Mouse (Mus musculus) left cerebral cortex, adult 2 months (tissue): ENCODE measurements at regions not wholly inside any gene's neighbourhood (a gene's known extent, or its start where the extent isn't known, plus 50 kb on each side); places are given as distances from the start of the nearest gene placed in this dataset.

ENCODE experiments used
- DNase-seq, 2 experiments: peaks; one replicate each; pipeline ENCODE4 v3.0.0; 2021 to 2022; ENCODE audit warnings: low spot score in 2 of 2, mixed read lengths in 1 of 2; ENCODE audit errors: extremely low spot score in 1 of 2
- H3K27ac ChIP-seq: fragments of 200-600 bp; 2 replicates; pipeline ENCODE4 v1.8.1; 2022
- H3K4me3 ChIP-seq: fragments of 200-600 bp; 2 replicates; pipeline ENCODE4 v1.8.1; 2022
- CTCF ChIP-seq: fragments of 200-600 bp; IDR thresholded peaks from 2 replicates; pipeline ENCODE4 v1.8.1; 2022; ENCODE audit warnings: antibody characterized with exemption, mild to moderate bottlenecking, moderate library complexity
- intact Hi-C: fragments of 180-260 bp; cut with DNase I; formaldehyde crosslinking; loops from one replicate; pipeline ENCODE4 v1.15.1; 2025

DNA sequence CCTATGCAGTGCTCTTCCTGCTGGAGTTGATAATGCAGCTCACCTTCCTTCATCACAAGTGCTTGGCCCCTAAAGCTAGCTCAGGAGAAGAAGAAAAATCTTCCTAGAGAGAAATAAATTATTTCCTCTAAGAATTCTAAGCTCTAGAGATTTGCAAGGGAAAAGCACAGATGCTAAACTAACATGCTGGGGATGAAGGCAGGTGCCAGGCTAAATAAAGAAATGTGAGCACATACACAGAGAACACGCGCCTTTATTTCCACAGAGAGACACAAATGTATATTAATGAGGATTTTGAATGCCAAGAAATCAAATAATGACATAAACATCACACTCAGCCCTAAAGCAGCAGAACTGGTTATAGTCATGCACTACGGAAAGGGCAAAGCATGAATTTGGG is 229.5 kb upstream of the Mamld1 start:
- DNase-seq, result no peak
- peak overlapping the region; percentile 13; the same call in 1 of the 2 replicates for H3K27ac ChIP-seq
- no peak overlapping the region for H3K4me3 ChIP-seq
- no peak for TF ChIP-seq CTCF
- intact Hi-C loops, result loop anchor here (5.0 kb wide), 1 partner anchor 232 kb away; the partner anchor contains the start of gene Mamld1

DNA sequence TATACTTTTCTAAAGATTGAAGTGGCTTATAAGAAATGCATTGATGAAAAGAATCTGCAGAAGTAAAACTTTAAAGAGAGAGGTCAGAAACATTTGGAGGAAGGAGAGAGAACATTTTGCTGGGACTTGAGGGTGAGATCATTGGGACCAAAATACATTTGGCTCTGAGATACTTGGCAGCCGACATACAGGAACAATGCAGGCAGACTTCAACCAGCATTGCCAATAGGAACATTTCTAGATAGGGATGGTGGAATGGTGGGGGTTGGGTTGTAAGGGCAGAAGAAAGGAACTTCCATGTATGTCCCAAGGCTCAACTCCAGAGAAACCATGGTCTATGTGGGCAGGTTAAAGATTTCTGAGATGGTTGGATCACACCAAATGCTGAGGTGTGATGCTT is 232.3 kb upstream of the Mamld1 start:
- no peak for TF ChIP-seq CTCF
- no peak for DNase-seq
- no peak overlapping the region for H3K4me3 ChIP-seq
- intact Hi-C loops, result no loop called here
- H3K27ac ChIP-seq, result no peak overlapping the region

- TF ChIP-seq CTCF, result no peak
- intact Hi-C loops, result no loop called here
- Histone ChIP-seq H3K27ac (no peak overlapping the region), H3K4me3 (no peak overlapping the region)
- no peak for DNase-seq
Observed at GRCm38 (mm10) chrX:70816662-70817061, 233.4 kb upstream of the Mamld1 start.

- intact Hi-C loops, result no loop called here
- no peak for TF ChIP-seq CTCF
- no peak overlapping the region for H3K4me3 ChIP-seq
- H3K27ac ChIP-seq, result no peak overlapping the region
- DNase-seq, result no peak
Observed at GRCm38 (mm10) chrX:70791796-70792195, 258.3 kb upstream of the Mamld1 start.

DNA sequence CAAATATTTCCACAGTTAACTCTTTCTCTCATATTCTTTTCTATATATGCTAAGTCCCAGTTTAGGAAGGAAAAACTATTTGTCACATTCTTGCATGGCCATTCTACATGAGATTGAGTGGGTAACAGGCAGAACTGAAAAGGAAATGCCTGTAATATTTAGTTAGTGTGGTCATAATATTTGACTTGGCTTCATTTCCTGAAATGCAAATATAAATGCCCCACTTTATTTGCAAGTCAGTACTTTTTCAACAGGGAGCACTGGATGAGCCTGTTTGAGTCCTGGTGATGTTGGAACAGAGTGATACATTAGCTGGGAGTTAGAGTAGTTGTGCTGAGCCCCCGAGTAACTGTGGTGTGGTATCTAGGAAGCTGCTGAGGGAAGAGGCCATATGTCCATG is 285.9 kb upstream of the Tmem185a start:
- Histone ChIP-seq H3K4me3 (no peak overlapping the region), H3K27ac (no peak overlapping the region)
- intact Hi-C loops, result no loop called here
- TF ChIP-seq CTCF, result no peak
- DNase-seq, result no peak

- Histone ChIP-seq H3K4me3 (no peak overlapping the region), H3K27ac (no peak overlapping the region)
- intact Hi-C loops, result loop anchor here (2.0 kb wide), 1 partner anchor 130 kb away; no protein-coding TSS in a partner anchor
- DNase-seq, result no peak
- TF ChIP-seq CTCF, result peak; percentile 36
Observed at GRCm38 (mm10) chrX:70713004-70713604, 236.1 kb upstream of the Tmem185a start.

- Histone ChIP-seq H3K27ac (no peak overlapping the region), H3K4me3 (no peak overlapping the region)
- no peak for DNase-seq
- intact Hi-C loops, result no loop called here
- TF ChIP-seq CTCF, result no peak
Observed at GRCm38 (mm10) chrX:70682194-70682593, 205.2 kb upstream of the Tmem185a start.

- no peak for TF ChIP-seq CTCF
- DNase-seq, result no peak
- H3K27ac ChIP-seq, result no peak overlapping the region
- no peak overlapping the region for H3K4me3 ChIP-seq
- intact Hi-C loops, result no loop called here
Observed at GRCm38 (mm10) chrX:70667092-70667491, 190.1 kb upstream of the Tmem185a start.
